Mouse (Mus musculus) olfactory bulb, adult 2 months (tissue): Measurements from ENCODE around the gene Chek2.

Experiments
- CTCF ChIP-seq: fragments of 200-500 bp; IDR thresholded peaks from 2 replicates; pipeline ENCODE4 v1.5.1; 2012; ENCODE audit warnings: low read depth, mild to moderate bottlenecking, low read length, moderate library complexity; ENCODE audit not compliant: insufficient read depth
- POLR2A ChIP-seq: fragments of 200-500 bp; IDR thresholded peaks from 2 replicates; pipeline ENCODE4 v1.6.1; 2012; ENCODE audit warnings: mild to moderate bottlenecking, low read depth, low read length, moderate library complexity; ENCODE audit not compliant: insufficient read depth

- TF ChIP-seq CTCF (no peak), POLR2A (no peak)
Observed at GRCm38 (mm10) chr5:110802809-110803208, 37.0 kb upstream of the Chek2 start.
